Mouse (Mus musculus) liver, embryonic 16.5 days (tissue): ENCODE data around the gene Stk11ip. TPM values are rescaled to one million over a fixed set of nuclear protein-coding genes. Genes with fewer than 3 reads are reported as not detected.

Experiments
- ATAC-seq: fragments of 200-750 bp; cut with Nextera tagmentation; 2 replicates; pipeline ENCODE4 v1.8.0; 2017; ENCODE audit warnings: low read depth, mild to moderate bottlenecking, moderate number of reproducible peaks, moderate library complexity
- H3K27ac ChIP-seq: fragments of 300-500 bp; sonication (generic); 2 replicates; pipeline ENCODE4 v1.5.1; 2014; ENCODE audit warnings: mild to moderate bottlenecking, low read length
- H3K27me3 ChIP-seq: fragments of 300-500 bp; sonication (generic); 2 replicates; pipeline ENCODE4 v1.6.1; 2014; ENCODE audit warnings: low read depth, low read length, mixed read lengths; ENCODE audit not compliant: control insufficient read depth, insufficient read depth
- H3K36me3 ChIP-seq: fragments of 300-500 bp; sonication (generic); 2 replicates; pipeline ENCODE4 v1.6.1; 2014; ENCODE audit warnings: mild to moderate bottlenecking; ENCODE audit not compliant: control insufficient read depth, insufficient read depth
- H3K4me1 ChIP-seq: fragments of 300-500 bp; sonication (generic); 2 replicates; pipeline ENCODE4 v1.6.1; 2014; ENCODE audit warnings: low read depth, low read length, mixed read lengths; ENCODE audit not compliant: control insufficient read depth
- H3K4me2 ChIP-seq: fragments of 300-500 bp; sonication (generic); 2 replicates; pipeline ENCODE4 v1.6.1; 2014; ENCODE audit warnings: low read depth, low read length, mixed read lengths
- H3K4me3 ChIP-seq: fragments of 300-500 bp; sonication (generic); 2 replicates; pipeline ENCODE4 v1.5.1; 2014; ENCODE audit warnings: low read depth, mild to moderate bottlenecking, low read length
- H3K9ac ChIP-seq: fragments of 300-500 bp; sonication (generic); 2 replicates; pipeline ENCODE4 v1.6.1; 2014; ENCODE audit warnings: low read depth, low read length
- H3K9me3 ChIP-seq: fragments of 300-500 bp; sonication (generic); replicated peaks from 2 replicates; pipeline ENCODE4 v1.6.1; 2016; ENCODE audit warnings: low read length; ENCODE audit not compliant: control insufficient read depth
- WGBS: fragments of 180-500 bp; shearing (Covaris S2); extraction: QIAGEN DNeasy Blood & Tissue Kit; methylation state at CpG from one replicate; pipeline ENCODE4 v1.1.7; 2014; ENCODE audit not compliant: insufficient replicate concordance; 5-methylcytosine and 5-hydroxymethylcytosine counted together
- polyA plus RNA-seq: library from polyadenylated mRNA; unstranded; fragments of >200 nt; fragmentation: Nextera tagmentation; extraction: Ambion mirVana; gene quantifications from 2 replicates; pipeline ENCODE4 v1.2.1, GENCODE M21; 2015

The Stk11ip gene
- polyA plus RNA-seq, 1 experiment from 2014 or later = 5.7 TPM

- Histone ChIP-seq H3K9me3 (no peaks in the 10 kb centered on the region), H3K4me1 (no peaks in the 10 kb centered on the region), H3K4me2 (no peak overlapping the region), H3K27ac (no peak overlapping the region), H3K9ac (no peak overlapping the region), H3K27me3 (no peaks in the 10 kb centered on the region), H3K36me3 (no peaks in the 10 kb centered on the region), H3K4me3 (no peak overlapping the region)
- no peak for ATAC-seq
- WGBS = 65% methylated on average over 18 of the region's 18 CpGs
Observed at GRCm38 (mm10) chr1:75558388-75559178, 37.3 kb downstream of the Stk11ip start.

- no peak overlapping the region for H3K4me2 ChIP-seq
- ATAC-seq = peak; percentile 82
- H3K4me1 ChIP-seq = no peaks in the 10 kb centered on the region
- H3K27ac ChIP-seq = no peak overlapping the region
- no peaks in the 10 kb centered on the region for H3K9me3 ChIP-seq
- 9% methylated on average over 17 of the region's 17 CpGs for WGBS
- H3K27me3 ChIP-seq = no peaks in the 10 kb centered on the region
- H3K4me3 ChIP-seq = no peak overlapping the region
- H3K36me3 ChIP-seq = no peaks in the 10 kb centered on the region
- no peak overlapping the region for H3K9ac ChIP-seq
Observed at GRCm38 (mm10) chr1:75559212-75559925, 38.0 kb downstream of the Stk11ip start.

GRCm38 (mm10) chr1:75560206-75560913 lies 39.0 kb downstream of the Stk11ip start:
- ATAC-seq = no peak
- Histone ChIP-seq H3K4me1 (no peaks in the 10 kb centered on the region), H3K27me3 (no peaks in the 10 kb centered on the region), H3K4me2 (no peak overlapping the region), H3K36me3 (no peaks in the 10 kb centered on the region), H3K9ac (no peak overlapping the region), H3K27ac (no peak overlapping the region), H3K9me3 (no peaks in the 10 kb centered on the region), H3K4me3 (no peak overlapping the region)
- WGBS = 52% methylated on average over 12 of the region's 12 CpGs

- Histone ChIP-seq H3K9ac (no peak overlapping the region), H3K9me3 (no peaks in the 10 kb centered on the region), H3K27ac (no peak overlapping the region), H3K4me1 (no peaks in the 10 kb centered on the region), H3K36me3 (no peaks in the 10 kb centered on the region), H3K4me2 (no peak overlapping the region), H3K4me3 (no peak overlapping the region), H3K27me3 (no peaks in the 10 kb centered on the region)
- WGBS = 38% methylated on average over 4 of the region's 4 CpGs
- ATAC-seq = no peak
Observed at GRCm38 (mm10) chr1:75561221-75561897, 40.0 kb downstream of the Stk11ip start.

- no peaks in the 10 kb centered on the region for H3K36me3 ChIP-seq
- no peaks in the 10 kb centered on the region for H3K27me3 ChIP-seq
- H3K9ac ChIP-seq = no peak overlapping the region
- WGBS = 43% methylated on average over 1 of the region's 1 CpGs
- no peaks in the 10 kb centered on the region for H3K9me3 ChIP-seq
- no peak overlapping the region for H3K4me3 ChIP-seq
- H3K4me1 ChIP-seq = no peaks in the 10 kb centered on the region
- H3K27ac ChIP-seq = no peak overlapping the region
- ATAC-seq = no peak
- H3K4me2 ChIP-seq = no peak overlapping the region
Observed at GRCm38 (mm10) chr1:75561898-75562238, 40.5 kb downstream of the Stk11ip start.

- no peaks in the 10 kb centered on the region for H3K27me3 ChIP-seq
- 54% methylated on average over 2 of the region's 2 CpGs for WGBS
- H3K9me3 ChIP-seq = no peaks in the 10 kb centered on the region
- no peaks in the 10 kb centered on the region for H3K4me1 ChIP-seq
- H3K36me3 ChIP-seq = no peaks in the 10 kb centered on the region
- no peak overlapping the region for H3K9ac ChIP-seq
- no peak overlapping the region for H3K4me3 ChIP-seq
- H3K4me2 ChIP-seq = no peak overlapping the region
- no peak for ATAC-seq
- no peak overlapping the region for H3K27ac ChIP-seq
Observed at GRCm38 (mm10) chr1:75564102-75564501, 42.8 kb downstream of the Stk11ip start.

- Histone ChIP-seq H3K9ac (no peak overlapping the region), H3K4me3 (no peak overlapping the region), H3K27me3 (no peaks in the 10 kb centered on the region), H3K36me3 (no peaks in the 10 kb centered on the region), H3K9me3 (no peaks in the 10 kb centered on the region), H3K27ac (no peak overlapping the region), H3K4me2 (no peak overlapping the region), H3K4me1 (no peaks in the 10 kb centered on the region)
- 40% methylated on average over 5 of the region's 5 CpGs for WGBS
- no peak for ATAC-seq
Observed at GRCm38 (mm10) chr1:75564916-75565315, 43.6 kb downstream of the Stk11ip start.

- WGBS = 34% methylated on average over 9 of the region's 9 CpGs
- Histone ChIP-seq H3K9ac (no peak overlapping the region), H3K9me3 (no peaks in the 10 kb centered on the region), H3K4me2 (no peak overlapping the region), H3K4me1 (no peaks in the 10 kb centered on the region), H3K4me3 (no peak overlapping the region), H3K27me3 (no peaks in the 10 kb centered on the region), H3K36me3 (no peaks in the 10 kb centered on the region), H3K27ac (no peak overlapping the region)
- ATAC-seq = no peak
Observed at GRCm38 (mm10) chr1:75565616-75566015, 44.3 kb downstream of the Stk11ip start.
